Mouse (Mus musculus): ENCODE measurements at regions not wholly inside any gene's neighbourhood (a gene's known extent, or its start where the extent isn't known, plus 50 kb on each side); places are given as distances from the start of the nearest gene placed in this dataset.

DNA sequence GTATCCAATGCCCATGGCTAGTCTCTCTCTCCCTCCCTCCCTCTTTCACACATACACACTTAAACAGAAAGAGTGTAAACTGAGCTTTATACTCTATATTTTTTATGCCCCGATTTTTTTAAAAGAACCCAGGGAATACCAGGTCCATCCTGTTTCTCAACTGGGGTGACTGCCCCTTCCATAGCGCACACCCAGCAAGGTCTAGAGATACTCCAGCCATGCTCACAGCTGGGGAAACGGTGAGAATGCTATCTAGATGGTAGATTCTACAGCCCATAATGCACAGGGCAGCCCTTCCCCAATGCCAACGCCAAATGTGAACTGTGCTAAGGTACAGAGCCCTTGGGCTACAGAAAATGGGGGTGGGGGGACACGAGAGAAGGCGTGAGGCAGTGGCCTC lies 51.2 kb upstream of the Tln2 start:
- no peak for DNase-seq

DNA sequence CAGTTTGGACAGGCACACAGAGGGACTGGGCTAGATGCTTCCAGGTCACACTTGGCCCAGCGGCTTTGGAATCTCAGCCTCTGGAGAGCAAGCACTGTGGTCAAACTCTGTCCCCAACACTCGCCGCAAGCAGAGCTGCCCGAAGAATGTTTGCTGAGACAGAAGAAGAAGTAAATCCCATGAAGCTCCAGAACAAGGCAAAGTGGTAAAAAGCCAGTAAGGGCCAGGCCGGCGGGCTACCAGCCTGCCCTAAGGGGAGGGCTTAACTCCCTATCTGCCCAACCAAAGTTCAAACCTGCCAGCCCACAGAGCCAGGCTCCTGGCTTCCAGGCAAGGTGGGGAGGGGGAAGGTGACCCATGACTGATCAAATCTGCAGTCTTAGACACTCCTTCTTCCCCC lies 52.2 kb upstream of the Tln2 start:
- no peak for DNase-seq

DNA sequence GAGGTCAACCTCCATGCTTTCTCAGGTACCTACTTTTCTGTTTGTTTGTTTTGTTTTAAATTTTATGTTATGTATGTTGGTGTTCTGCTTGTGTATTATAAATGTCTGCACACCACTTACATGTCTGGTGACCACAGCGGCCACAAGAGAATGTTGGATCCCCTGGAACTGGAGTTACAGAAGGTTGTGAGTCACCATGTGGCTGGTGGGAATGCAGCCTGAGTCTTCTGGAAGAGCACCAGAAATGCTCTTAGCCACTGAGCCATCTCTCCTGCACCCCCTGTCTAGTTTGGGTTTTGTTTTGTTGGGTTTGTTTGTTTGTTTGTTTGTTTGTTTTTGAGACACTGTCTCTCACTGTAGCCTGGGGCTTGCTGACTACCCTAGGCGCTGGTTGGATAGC lies 52.6 kb upstream of the Tln2 start:
- DNase-seq: no peak

DNA sequence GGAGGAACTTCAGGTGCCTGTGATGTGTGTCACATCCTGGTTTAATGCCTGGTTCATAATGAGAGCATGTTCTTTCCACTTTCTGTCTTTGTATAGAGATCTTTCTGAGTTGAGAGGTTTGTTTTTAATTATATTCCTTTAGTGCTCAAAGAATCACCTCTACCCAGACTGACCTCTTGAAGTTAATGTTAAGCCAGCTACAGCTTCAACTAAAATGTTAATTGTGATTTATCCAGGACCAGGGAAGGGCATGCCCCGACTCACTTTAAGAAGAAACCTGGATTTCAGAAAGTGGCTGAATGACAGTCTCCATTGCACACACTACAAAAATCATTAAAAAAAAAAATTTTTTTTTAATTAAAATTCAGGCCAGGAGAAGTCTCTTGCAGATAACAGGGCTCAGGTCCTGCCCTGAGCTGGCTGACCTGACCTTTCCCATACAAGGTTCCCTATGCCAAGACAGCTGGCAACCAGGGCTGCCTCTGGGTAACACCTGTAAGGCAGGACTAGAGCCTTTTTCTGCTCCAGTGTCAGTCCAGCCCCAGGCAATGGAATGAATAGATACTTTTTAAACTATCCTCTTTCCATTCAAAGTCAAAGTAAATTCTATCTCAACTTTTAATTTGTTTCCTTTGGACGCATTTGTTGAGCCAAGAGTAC lies 54.7 kb upstream of the Tln2 start:
- DNase-seq: no peak

DNA sequence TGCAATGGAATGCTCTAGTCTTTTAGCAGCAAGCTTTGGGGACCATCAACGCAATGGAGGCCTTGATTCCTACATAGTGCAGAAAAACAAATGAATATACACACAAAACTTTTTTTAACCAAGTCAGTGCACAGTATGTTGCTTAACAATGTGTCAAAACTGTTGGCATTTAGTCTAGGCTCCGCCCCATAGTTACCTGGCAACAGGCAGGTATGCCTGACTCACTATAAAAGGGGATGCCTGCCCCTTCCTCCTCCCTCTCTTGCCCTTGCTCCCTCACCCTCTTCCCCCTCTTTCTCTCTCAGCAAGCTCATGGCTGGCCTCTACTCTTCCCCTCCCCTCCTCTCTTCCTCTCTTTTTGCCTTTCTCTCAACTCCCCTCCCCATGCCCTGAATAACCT lies 56.7 kb upstream of the Tln2 start:
- DNase-seq: no peak

DNA sequence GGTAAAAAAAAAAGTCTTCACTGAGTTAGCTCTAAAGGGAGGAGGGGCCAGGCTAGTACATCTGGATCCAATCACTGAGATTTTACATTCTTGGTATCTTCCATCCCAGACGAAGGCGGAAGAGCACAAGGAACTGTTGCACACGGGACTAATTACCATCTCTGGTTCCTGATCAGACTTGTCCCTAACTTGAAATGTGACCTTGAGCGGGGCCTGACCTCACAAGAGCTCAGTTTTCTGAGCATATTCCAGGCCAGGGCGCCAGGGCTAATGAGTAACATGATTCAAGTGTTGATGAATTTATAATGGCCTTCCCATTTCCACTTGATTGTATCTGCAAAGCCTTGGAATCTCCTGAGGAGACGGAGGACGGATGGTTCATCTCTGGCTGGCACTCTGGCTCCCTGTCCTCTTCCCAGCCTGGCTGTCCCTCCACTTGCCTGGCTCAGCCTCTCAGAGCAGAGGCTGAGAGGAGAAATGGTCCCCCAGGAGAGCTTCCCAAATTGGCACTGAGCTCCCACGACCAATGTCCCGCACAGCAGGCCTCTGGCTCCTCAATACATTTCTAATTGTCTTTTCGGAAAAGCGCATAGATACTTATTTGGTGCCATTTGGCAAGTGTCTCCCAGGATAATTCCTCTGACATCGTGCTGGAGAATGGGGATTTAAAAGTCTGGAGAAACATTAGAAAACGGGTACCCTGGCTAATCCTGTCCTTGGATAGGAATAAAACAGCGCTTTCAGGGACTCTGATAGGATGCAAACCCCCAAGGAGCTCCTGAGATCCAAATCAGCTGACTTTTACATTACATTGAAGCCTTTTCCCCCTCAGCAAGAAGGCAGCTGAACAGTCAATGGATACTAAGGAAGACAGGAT lies 58.1 kb upstream of the Tln2 start:
- DNase-seq: no peak

DNA sequence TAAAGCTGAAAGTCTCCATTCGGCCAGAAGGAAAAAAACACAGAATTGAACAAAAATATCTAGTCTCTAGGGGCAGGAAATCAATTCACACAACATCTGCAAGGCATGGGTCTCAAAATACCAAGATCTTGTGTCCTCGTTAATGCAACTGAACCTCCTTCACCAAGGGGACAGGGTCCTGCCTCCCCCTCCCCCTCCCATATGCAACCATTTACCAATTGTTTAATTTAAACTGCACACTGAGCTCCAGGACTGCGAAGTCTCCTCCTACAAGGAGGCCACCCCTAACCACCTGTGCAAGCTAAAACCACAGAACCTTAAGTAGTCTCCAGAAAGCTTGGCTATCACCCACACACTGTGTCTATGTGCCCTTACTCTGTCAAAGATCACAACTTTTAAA lies 61.4 kb upstream of the Tln2 start:
- DNase-seq: no peak

DNA sequence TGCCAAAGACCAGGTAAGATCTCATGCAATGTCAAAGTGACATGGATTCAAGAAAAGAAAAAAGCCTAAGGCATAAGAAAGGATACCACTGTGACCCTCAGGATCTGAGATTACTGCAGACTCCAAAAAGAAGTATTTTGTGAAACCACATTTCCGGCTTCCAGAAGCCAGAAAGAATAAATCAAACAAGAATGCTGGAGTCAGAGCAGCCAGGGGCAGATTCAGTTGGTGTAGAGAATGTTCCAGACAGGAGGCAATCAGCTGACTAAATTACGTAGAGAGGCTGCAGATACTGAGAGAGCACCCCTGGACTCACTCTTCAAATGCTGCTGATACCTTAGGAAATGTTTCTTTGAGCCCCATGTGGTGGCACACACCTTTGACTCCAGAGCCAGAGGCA lies 67.7 kb upstream of the Tln2 start:
- no peak for DNase-seq

DNA sequence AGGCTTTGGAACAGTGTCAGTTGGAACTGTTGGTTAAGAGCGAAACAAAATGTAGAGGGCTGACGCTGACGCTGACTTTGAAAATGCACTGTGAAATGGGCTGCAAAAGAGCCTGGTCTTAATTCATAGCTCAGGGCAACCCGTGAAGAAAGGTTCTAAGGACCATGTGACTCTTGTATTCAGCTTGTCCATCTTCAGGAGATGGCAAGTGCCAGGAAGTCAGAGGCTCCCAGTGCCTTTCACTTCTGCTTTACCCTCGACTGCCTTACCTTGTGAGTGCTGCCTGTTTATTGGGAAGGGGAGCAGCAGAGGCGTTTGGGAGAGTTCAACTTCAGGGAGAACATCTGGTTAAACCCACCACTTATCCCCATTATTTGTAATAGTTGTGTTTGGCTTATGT lies 70.1 kb upstream of the Tln2 start:
- DNase-seq: no peak

DNA sequence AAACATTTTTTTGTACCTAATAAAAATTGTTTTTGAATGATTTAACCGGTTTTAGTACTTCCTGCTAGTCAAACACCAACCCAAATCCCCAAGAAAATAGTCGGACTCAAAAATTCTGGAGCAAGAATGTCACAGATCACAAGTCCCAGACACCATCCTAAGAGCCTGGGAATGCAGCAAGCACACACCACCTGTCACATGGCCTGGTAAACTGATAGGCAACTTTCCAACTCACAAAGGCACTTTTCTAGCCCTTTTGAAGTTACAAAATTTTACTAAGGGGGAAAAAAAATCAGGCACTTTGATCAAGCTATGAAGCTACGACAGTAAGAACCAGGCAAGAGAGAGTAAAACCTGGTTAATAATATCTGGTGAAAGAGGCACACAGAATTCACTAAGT lies 70.7 kb upstream of the Tln2 start:
- no peak for DNase-seq

DNA sequence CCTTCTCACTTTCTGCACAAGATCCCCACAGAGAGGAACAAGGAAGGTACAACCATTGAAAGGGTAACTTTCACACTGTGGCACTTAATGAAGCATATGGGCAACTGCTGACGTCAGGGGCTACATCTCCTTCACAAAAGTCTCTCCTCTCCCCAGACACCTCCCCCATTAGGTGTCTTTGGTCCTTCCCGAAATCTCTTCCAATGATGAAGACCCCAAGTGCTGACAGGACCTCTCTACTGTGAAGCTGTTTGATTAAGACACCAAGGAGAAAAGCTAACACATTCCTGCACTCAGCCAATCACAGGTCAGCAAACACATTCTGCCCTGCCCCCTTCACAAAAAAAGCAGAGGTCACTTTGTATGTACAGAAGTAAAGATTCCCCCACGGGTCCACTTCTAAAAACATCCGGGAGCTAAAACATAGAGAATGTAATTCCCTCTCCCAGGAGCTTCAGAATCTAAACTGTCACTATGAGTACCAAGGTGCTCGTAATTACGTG lies 72.3 kb upstream of the Tln2 start:
- DNase-seq: no peak

DNA sequence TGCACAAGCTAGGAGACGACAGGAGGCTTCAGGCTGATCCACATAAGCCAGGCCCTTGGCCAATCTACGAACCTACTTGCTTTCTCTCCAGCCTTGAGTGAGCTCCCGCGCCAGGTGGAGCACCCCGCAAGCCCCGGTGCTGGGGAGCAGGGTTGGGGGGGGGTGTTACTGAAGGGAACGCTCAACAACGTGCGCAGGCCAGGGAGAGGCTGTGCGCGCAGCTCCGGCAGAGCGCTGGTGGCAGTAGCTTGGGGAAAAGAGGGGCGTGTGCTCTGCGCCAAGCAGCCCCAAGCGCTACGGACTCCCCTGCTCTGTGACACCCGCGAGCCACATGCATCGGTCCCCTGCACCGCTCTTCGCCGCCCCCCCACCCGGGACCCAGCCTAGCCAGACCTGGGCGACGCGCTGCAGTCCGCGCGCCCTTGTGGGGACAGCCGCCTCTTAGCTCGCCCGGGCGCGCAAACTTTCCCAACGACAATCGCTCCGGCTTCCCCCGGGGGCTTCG lies 73.1 kb upstream of the Tln2 start:
- peak; percentile 30 for DNase-seq

DNA sequence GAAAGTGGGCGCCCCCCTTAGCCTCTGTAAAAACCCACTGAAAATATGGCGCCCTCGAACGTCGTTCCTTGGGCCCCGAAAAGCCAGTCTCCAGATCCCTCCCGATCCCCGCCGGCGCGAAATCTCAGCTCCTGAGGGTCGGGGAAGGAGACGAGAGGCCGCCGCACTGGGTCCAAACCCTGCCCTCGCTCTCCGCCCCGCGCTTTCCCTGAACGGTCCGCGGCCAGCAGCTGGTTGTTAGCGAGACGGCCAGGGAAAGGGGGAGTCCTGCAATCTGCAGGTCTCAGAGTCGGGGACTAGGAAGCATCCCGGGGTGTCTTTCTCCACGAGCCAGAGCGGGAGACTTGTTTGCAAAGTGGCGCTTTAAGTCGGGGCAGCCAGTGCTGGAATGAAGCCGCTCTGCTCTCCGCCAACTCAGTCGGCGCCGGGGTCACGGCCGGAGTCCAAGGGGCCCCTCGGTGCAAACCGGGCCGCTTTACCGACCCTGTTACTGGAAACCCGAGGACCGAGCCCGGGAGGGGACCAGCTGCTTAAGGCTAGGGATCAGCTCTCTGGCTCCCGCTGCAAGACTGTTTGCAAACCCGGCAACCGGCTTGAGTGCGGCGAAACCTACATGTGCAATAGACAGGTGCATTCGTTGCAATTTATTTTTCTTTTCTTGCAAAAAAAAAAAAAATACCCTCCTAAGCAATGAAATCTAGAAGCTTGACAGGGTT lies 73.7 kb upstream of the Tln2 start:
- peak; percentile 42 for DNase-seq

DNA sequence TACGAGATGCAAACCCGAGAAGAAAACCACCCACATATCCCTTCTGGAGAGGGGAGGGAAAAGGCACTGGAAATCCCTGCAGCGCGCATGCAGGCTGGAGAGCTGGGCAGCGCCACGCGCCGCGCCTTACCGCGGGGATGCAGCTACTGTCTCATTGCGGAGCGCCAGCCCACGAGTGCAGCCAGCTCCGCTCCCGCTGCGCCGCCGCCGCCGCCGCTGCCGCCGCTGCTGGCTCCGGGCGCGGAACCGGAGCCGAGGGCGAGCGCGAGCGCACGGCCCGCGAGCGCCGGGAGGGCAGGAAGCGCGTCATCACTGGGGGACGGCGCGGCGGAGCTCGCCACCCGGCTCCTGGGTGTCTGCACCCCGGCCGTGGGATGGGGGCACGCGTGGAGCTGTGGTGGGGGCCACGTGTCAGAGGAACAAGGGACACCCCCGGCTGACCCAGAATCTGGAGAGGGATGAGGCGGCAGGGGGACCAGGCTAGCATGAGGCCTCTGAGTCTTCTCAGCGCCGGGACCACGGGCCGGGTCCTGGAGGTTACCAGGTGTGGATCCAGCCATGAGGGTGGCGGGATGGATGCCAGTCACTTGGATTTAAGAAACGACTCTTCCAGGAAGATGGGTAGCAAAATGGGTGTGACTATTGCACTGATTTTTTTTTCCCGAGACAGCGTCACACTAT lies 74.4 kb upstream of the Tln2 start:
- peak; percentile 76 for DNase-seq

DNA sequence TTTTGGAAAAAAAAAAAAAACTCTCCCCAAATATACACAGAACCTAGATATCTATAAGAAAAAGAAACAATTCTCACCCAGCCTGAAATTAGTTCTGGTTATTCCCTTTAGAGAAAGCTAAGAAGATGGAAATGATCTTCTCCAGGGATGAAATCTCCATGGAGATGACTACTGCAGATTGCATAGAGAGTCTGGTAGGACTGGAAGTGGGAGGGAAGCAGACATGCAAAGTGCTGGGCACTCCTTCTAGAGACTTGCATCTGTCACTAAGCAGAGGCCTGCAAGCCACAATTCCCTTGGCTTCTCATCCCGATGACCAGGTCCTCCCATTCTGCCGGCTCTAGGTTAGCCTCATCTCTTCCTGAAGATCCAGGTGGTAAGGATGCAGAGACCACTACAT lies 87.3 kb upstream of the Tln2 start:
- no peak for DNase-seq

DNA sequence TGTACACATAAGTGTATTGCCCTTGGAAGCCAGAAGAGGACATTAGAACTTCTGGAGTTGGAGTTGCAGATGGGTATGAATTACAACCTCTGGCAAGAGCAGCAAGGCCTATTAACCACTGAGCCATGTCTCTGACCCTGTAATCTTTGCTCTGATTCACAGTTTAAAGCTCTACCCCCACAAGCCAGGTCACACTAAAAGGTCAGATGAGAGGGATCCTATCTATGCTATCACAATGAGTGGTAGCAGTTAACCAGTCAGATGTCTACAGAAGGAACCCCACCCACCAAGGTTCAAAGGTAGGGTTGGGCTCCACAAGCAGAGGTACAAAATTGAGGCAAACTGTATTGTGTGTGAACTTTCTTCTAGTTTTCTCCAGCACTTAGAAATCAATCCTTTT lies 94.5 kb upstream of the C2cd4b start:
- no peak for DNase-seq

DNA sequence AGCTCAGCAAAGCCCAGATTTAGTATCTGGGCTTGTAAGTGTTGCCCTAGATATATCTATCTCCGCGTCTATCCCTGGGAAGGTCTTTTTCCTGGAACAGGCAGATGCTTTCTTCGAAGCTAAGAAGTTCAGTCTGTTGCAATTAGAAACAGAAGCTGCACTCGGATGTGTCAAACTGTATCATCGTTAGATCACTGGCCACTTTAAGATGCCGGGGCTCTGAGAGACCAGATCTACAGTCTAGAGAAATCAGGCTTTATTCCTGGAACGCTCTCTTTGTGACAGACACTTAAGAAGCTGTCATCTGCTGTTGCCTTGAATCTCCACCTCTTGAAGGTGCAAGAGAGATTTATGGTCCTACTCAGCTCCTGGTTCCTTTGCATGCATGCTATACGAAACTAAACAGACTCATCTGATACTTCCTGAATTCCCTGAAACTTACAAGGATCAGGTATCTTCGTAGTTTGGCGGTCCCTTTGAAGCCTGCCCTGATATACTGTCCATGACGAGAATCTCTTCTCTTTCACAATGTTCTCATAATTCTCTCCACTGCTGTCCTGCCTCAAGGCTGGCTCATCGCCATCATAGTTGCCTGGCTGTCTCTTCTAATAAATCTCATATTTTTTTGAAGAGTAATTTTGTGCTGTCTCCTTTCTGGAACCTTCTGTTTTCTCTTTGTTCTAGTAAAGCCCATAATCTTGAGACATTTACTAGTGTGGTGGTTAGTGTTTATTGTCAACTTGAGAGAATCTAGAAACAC lies 88.8 kb upstream of the C2cd4b start:
- peak; percentile 25 for DNase-seq

DNA sequence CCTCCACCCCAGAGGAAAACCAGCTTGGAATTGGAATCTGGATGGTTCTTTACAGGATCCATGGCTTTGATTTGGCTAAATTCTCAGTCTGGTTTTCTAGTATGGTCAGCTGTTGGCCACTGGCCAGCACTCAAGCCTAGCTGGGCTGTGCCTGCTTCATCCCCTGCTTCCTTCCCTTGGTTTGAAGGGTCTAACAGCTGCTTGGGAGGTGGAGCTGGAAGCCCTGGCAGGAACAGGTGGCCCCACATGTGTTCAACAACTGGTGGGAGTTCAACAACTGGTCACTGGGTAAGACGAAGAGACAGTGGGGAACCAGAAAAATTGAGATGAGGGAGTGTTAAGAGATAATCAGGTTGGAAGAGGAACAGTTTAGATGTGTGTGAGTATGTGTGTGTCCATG lies 82.3 kb upstream of the C2cd4b start:
- no peak for DNase-seq

DNA sequence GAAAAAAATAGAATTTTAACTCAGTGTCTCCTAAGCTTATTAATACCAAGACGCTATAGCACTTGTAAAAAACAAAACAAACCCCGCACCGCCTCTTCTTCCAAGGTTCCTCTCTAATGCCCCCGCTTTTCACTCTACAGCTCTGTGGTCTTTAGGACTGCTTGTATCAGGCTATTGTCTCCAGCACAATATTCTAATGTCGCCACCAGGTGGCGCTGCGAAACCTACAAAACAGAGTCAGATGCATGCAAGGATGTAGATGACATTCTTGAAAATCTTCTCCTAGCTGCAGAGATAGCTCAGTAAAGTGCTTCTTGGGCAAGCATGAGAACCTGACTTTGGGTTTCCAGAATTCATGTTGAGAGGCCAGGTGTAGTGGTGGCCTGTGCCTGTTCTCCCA lies 75.9 kb upstream of the C2cd4b start:
- DNase-seq: peak; percentile 73

DNA sequence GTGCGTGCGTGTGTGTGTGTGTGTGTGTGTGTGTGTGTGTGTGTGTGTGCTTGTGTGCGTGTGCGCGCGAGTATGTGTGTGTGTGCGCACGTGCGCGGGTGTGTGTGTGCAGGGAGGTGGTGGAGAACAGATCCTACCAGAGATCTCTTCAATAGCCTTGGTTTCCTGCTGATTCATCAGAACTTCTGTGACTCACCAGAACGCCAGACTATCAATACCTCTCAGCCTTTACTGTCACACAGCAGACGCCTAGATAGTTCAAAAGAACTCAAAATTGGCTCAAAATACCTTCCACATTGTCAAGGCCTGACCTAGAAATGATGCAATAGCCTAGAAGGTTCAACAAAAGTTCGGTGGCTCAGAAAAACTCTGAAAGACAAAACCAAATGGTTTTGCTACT lies 66.8 kb upstream of the C2cd4b start:
- DNase-seq: no peak

DNA sequence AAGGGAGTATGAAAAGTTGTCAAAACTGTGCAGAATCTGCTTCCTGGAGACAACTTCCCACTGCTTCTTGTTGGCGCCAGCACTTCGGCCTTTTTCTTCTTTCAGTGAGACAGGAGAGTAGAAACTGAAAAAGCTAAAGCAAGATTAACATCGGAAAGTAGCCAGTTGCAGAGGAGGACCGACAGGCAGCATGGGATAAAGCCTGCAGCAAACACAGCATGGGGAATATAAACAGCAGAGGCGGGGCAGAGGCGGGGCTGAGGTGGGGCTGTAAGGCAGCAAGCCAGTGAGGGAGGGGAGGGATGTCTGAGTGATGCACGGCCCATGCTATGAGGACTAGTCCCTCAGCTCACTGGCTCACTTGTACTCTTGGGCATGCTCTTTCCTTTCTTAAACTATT lies 65.5 kb upstream of the C2cd4b start:
- DNase-seq: peak; percentile 42

DNA sequence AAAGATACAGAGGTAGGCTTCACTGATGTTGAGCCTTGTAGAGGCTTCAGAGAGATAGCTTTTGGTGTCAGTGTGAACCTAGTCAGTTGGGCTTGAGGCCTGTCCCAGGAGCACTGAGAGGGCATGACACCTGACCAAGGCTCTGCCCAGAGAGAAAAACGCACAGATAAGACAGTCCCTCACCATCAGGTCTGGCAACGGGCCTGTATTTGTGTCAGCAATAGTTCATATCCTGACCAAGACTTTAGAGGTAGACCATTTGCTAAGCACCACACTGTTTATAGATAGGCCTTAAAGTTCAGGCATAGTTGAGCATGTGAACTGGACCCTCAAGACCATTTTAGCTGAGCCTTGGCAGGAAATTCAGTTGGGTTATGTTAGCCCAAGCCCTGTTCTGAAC lies 60.4 kb upstream of the C2cd4b start:
- no peak for DNase-seq

Data from adrenal gland, postnatal 25 days (tissue).